Mouse (Mus musculus) gonadal fat pad, adult 2 months (tissue): Measurements from ENCODE around the gene Spryd4. TPM values are rescaled to one million over a fixed set of nuclear protein-coding genes. Genes with fewer than 3 reads are reported as not detected.
A peak's percentile ranks its signal among the peaks of the same experiment; 100 is the strongest.
"Not testable (repeated sequence)": the region's sequence is repeated elsewhere in the genome, so short reads cannot be mapped to it uniquely, and the experiment has no call there.

Experiments used
- DNase-seq: peaks from one replicate; pipeline ENCODE4 v3.0.0-alpha.2; 2012; ENCODE audit warnings: low read depth
- polyA plus RNA-seq: library from polyadenylated mRNA; depleted of rRNA; stranded (reverse); fragments of >200 nt; gene quantifications from 2 replicates; pipeline ENCODE4 v1.2.3, GENCODE M21; 2012; rRNA removed

Spryd4 gene
- polyA plus RNA-seq, 1 experiment: 12.2 TPM

DNA sequence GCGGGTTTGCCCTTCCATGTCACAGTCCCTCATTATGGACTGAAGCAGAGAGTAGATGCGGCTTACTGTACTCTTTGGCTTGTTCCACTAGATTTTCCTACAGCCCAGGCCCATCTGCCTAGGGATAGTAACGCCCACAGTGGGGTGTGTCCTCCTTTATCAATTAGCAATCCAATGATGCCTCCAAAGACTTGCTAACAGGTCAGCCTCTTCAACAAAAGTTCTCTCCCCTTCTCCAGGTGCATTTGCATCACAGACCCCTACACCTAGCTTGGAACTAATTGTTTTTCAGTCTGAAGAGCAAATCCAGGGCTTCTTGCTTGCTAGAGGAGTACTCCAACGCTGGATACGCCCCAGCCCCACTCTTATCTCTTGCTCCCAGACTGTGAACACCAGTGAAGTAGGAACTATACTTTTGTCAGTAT is 24.4 kb downstream of the Spryd4 start:
- no peak for DNase-seq

DNA sequence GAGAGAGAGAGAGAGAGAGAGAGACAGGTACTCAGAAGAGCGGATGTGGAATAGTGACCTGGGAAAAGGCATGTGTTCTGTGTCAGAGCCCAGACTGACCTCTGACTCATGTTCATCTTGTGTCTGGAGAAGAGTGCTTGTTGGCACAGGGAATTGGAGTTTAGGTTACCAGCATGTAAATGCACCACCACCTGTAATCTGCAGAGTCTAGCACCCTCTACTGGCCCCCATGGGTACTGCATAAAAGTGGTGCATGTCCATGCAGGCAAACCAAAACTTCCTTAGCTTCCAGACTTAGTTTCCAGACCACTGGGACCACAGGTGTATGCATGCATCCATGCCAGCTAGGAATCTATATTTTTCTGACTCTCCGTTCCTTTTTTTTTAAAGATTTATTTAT is 25.6 kb downstream of the Spryd4 start:
- DNase-seq: peak; percentile 61

DNA sequence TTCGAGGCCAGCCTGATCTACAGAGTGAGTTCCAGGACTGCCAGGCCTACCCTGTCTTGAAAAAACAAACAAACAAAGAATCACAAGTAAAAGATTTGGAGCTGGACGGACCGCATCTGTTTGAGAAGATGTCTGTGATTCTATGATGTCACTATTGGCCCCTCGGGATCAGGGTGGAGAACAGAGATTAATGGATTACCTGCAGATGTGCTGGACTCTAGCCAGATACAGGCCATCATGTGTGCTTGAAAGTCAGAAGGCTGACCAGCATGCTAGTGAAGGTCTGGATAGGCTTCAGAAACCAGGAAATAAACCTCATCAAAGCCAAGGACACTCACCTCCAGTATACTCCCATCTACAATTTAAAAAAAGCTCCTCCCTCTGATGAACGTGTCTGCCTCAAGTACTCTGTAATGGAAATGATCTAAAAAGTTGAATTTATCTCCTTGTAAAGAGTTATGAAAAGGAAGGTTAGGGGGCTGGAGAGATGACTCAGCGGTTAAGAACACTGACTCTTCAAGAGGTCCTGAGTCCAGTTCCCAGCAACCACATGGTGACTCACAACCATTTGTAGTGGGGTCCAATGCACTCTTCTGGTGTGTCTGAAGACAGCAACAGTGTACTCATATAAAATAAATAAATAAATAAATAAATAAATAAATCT is 26.2 kb downstream of the Spryd4 start:
- no peak for DNase-seq

DNA sequence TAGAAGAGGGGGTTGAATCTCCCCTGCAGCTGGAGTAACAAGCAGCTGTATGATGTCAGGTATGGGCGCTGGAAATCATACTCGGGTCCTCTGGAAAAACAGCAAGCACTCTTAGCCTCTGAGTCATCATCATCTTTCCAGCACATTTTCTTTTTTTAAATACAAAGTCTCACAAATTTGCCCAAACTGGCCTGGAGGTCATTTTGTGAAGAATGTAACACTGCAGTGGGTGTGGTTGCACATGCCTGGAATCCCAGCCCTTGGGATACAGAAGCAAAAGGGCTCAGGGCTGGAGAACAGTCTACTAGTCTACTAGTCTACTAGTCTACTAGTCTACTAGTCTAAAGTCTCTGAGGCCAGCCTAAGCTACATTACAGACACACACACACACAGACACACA is 27.3 kb downstream of the Spryd4 start:
- no peak for DNase-seq

DNA sequence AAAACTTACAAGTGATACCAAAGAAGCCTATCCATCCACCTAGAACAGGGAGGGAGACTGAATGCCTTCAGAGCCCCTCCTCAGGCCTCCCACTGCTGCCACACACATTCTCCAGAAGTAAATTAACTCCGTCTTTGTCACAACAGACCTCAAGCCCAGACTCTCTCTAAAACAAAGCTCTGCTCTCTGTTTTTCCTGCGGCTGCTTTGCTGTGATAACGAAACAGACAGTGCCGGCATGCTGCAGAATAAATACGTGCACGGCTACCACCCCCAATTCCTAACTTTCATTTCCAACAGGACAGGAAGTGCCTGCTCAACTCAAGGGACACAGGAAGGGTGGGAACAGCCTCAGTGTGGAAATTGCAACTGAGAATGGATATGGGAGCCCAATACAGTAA is 31.6 kb downstream of the Spryd4 start, which contains the start of gene Rbms2:
Rbms2 (minus strand) TSS at position 309 of the 400 bp plus-strand sequence.
- DNase-seq: no peak

DNA sequence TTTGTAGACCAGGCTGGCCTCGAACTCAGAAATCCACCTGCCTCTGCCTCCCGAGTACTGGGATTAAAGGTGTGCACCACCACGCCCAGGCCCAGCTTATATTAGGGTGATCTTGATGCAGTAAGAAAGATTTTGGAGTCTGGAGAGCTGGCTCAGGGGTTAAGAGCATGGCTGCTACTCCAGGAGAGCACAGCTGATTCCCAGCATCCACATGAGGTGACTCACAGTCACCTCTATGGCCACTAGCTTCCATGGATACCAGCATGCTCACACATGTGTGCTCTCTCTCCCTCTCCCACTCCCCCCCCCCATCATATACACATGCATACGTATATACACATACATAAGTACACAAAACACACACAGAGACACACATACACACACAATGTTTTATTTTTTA is 34.3 kb downstream of the Spryd4 start:
- no peak for DNase-seq

DNA sequence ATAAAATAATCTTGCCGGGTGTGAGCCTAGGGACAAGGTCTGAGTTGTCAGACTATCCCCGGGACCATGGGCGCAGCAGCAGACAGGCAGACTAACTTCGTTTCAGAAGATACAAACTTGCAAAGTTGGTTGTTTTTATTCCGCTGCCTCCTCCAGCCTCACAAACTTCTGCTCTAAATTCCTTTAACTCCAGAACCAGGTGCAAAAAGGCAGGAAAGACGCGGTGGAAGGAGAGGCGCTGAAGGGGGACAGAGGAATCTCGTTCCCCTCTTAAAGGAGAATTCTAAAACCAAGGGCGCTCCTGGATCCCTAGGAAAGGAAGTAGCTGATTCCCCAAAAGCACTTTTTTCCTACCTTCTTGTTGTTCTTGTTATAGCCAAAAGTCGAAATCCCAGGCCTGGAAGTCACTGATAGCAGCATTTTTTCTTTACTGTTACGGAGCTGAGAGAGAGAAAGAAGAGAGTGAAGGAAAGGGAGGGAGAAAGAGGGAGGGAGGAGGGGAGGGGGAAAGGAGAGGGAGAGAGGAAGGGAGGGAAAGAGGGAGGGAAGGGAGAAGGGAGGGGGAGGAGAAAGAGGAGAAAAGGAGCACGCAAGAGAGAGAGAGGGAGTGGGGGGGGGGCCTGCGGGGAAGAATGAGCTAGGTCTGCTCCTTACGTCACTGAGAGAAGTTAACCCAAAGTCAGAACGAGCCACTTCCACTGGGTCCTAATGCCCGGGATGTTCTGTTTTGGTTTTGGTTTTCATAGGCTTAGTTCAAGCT is 35.4 kb downstream of the Spryd4 start:
- DNase-seq: no peak

DNA sequence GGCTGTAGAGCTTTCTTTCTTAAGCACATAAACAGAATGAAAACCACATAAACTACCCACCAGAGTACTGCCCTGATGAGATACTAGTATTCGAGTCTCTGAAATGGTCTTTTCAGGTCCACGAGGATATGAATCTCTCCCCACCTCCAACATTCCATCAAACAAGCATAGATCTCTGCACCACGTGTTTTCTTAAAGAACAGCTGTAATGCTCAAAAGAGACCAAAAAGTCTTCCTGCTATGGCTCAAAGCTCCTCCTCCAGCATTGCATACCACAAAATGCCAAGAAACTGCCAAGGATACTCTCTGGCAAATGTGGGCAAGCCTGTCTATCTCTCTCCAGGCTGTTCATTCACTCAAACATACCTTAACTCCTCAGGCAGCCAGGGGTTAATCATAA is 36.3 kb downstream of the Spryd4 start:
- no peak for DNase-seq

DNA sequence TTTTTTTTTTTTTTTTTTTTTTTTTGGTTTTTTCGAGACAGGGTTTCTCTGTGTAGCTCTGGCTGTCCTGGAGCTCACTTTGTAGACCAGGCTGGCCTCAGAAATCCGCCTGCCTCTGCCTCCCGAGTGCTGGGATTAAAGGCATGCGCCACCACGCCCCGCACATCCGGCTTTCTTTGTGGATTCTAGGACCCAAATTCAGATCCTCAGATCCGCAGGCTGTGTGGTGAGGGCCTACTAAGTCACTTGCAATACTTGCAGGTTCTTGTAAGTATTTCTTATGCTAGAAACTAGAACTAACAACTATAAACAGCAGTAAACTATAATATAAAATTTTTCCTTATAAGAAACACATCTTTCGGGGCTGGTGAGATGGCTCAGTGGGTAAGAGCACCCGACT is 40.3 kb downstream of the Spryd4 start:
- DNase-seq: not testable (repeated sequence)

DNA sequence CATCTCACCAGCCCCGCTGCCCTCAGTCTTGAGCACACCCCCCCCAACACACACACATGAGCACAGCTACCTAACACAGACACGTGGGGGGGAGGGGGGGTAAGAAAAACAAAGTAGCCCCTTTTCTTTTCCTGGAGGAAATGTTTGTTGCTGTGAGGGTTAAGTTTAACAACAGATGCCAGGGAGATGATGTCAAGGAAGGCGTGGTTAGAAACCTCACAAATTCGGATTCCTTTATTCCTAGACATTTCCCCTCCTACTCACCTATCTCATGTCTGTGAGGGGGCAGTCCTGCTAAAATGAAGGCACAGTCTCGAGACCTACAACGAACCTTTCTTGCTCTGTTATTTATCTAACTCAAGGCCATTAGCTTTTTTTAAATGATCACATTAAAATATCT is 44.5 kb downstream of the Spryd4 start:
- no peak for DNase-seq

DNA sequence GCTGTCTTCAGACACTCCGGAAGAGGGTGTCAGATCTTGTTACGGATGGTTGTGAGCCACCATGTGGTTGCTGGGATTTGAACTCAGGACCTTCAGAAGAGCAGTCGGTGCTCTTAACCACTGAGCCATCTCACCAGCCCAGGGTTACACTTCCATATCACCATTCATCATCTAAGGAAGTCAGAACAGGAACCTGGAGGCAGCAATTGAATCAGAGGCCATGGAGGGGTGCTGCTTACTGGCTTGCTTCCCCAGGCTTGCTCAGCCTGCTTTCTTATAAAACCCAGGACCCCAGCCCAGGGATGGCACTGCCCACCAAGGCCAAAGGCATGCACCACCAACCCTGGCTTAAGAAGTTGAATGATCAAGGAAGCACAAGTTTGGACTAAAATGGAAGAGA is 45.9 kb downstream of the Spryd4 start:
- not testable (repeated sequence) for DNase-seq

Other genes starting within 250 kb of the Spryd4 start
- gene Hsd17b6, start 204.2 kb downstream of the Spryd4 start, polyA plus RNA-seq: 0.53 TPM in 1 of 2 replicates, not detected in the other
- 3.0 and 3.3 TPM in 2 replicates for gene Prim1, start 196.6 kb downstream of the Spryd4 start, polyA plus RNA-seq
- gene Naca, start 176.2 kb downstream of the Spryd4 start, polyA plus RNA-seq: 200 and 240 TPM in 2 replicates
- 21.0 and 41.0 TPM in 2 replicates for gene Ptges3, start 152.9 kb downstream of the Spryd4 start, polyA plus RNA-seq
- gene Atp5b, start 128.5 kb downstream of the Spryd4 start, polyA plus RNA-seq: 2,186 and 2,996 TPM in 2 replicates
- 32.2 and 38.6 TPM in 2 replicates for gene Baz2a, start 120.2 kb downstream of the Spryd4 start, polyA plus RNA-seq
- gene Rbms2, start 31.5 kb downstream of the Spryd4 start, polyA plus RNA-seq: 124 and 125 TPM in 2 replicates
- 2.7 and 2.8 TPM in 2 replicates for gene Gls2, start 17.4 kb downstream of the Spryd4 start, polyA plus RNA-seq
- not detected in 2 replicates for gene Mip, start 14.0 kb upstream of the Spryd4 start, polyA plus RNA-seq
- gene Timeless, start 20.3 kb upstream of the Spryd4 start, polyA plus RNA-seq: 3.5 and 3.6 TPM in 2 replicates
- gene Apon, start 42.3 kb upstream of the Spryd4 start, polyA plus RNA-seq: 0.75 TPM in 1 of 2 replicates, not detected in the other
- 0.14 and 2.2 TPM in 2 replicates for gene Apof, start 56.9 kb upstream of the Spryd4 start, polyA plus RNA-seq
- gene Stat2, start 58.8 kb upstream of the Spryd4 start, polyA plus RNA-seq: 29.0 and 31.4 TPM in 2 replicates
- 0.34 TPM in 1 of 2 replicates, not detected in the other for gene Il23a, start 86.9 kb upstream of the Spryd4 start, polyA plus RNA-seq
- gene Pan2, start 91.5 kb upstream of the Spryd4 start, polyA plus RNA-seq: 22.9 and 23.6 TPM in 2 replicates
- gene Cnpy2, start 110.7 kb upstream of the Spryd4 start, polyA plus RNA-seq: 96.7 and 103 TPM in 2 replicates
- 252 and 282 TPM in 2 replicates for gene Cs, start 125.9 kb upstream of the Spryd4 start, polyA plus RNA-seq
- 63.0 and 63.8 TPM in 2 replicates for gene Coq10a, start 157.2 kb upstream of the Spryd4 start, polyA plus RNA-seq
- gene Ankrd52, start 165.3 kb upstream of the Spryd4 start, polyA plus RNA-seq: 27.4 and 35.1 TPM in 2 replicates
- gene Slc39a5, start 189.4 kb upstream of the Spryd4 start, polyA plus RNA-seq: 0.27 and 0.38 TPM in 2 replicates
- gene Nabp2, start 199.7 kb upstream of the Spryd4 start, polyA plus RNA-seq: 29.8 and 32.6 TPM in 2 replicates
- gene Rnf41, start 199.8 kb upstream of the Spryd4 start, polyA plus RNA-seq: 35.3 and 38.9 TPM in 2 replicates
- gene Smarcc2, start 247.4 kb upstream of the Spryd4 start, polyA plus RNA-seq: 92.5 and 115 TPM in 2 replicates